In the genomic region with DNA sequence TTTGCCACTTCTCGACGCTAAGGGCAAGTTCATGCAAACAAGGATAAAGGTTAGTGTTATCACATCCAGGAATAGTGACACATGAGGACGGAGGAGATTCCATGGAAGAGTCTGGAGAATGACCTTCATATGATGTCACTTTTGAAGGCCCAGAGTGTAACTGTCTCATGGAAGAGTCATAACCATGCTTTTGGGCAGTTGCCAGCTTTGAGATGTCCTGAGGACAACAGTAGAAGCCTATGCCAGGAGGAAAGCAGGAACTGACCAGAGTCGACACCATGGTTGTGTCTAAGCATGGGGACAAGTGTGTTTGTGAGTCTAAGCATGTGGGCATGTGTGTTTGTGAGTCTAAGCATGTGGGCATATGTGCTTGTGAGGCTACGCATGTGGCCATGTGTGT, we compare ENCODE assay signal across 27 mouse cellular contexts. TPM values are rescaled to one million over a fixed set of nuclear protein-coding genes. Genes with fewer than 3 reads are reported as not detected.
DNase-seq lines count a peak whose midpoint lies in the region; ATAC-seq lines count a peak whose summit lies in the region.
"Had no signal": no experiment of that assay in that cellular context is flagged by ENCODE, and none has a peak within 500 bp of the region (broad histone marks: within the 10 kb centered on the region; RNA-seq: fewer than 3 reads in every experiment).

No protein-coding gene starts in this region.

- no peak overlapping the region for H3K9ac ChIP-seq in heart, embryonic 11.5 days (ENCODE audit: low read depth, low read length)
- H3K9ac ChIP-seq: embryonic facial prominence, embryonic 13.5 days; forebrain, postnatal 0 days; heart, embryonic 13.5 days; hindbrain, embryonic 12.5 days; liver, embryonic 14.5 days; lung, embryonic 15.5 days; stomach, embryonic 15.5 days had no signal

- no peak overlapping the region for H3K27ac ChIP-seq in heart, embryonic 11.5 days (ENCODE audit: low read depth, low read length)
- H3K27ac ChIP-seq: embryonic facial prominence, embryonic 13.5 days; forebrain, embryonic 10.5 days; heart, embryonic 13.5 days; hindbrain, embryonic 12.5 days; liver, embryonic 14.5 days; lung, embryonic 15.5 days; stomach, embryonic 15.5 days had no signal

- no peak for ATAC-seq in heart, embryonic 11.5 days (replicated peaks; ENCODE audit: insufficient number of reproducible peaks, low FRiP score, low TSS enrichment)
- ATAC-seq in frontal cortex, adult (ENCODE audit: low TSS enrichment): no peak
- ATAC-seq: forebrain, postnatal 0 days; intestine, embryonic 16.5 days had no signal

- intact Hi-C loops in heart, postnatal 10 days (cut with DNase I): no loop called here

- H3K36me3 ChIP-seq in heart, embryonic 11.5 days (ENCODE audit: control insufficient read depth, insufficient read depth, low read length): peaks cover 29% of the 10 kb centered on the region
- H3K36me3 ChIP-seq: hindbrain, embryonic 12.5 days; stomach, embryonic 15.5 days had no signal

- no peak overlapping the region for H3K4me2 ChIP-seq in heart, embryonic 11.5 days
- H3K4me2 ChIP-seq: embryonic facial prominence, embryonic 13.5 days; heart, embryonic 13.5 days; hindbrain, embryonic 12.5 days; lung, embryonic 15.5 days; stomach, embryonic 15.5 days had no signal

- peaks cover 14% of the 10 kb centered on the region for H3K4me1 ChIP-seq in heart, embryonic 11.5 days (ENCODE audit: control insufficient read depth, insufficient read depth, low read length)
- H3K4me1 ChIP-seq: hindbrain, embryonic 12.5 days; lung, embryonic 15.5 days; stomach, embryonic 15.5 days had no signal

- peak; percentile 22 for DNase-seq in heart, postnatal 10 days
- peak; percentile 7 for DNase-seq in 3T3-L1 (ENCODE audit: low read depth, low spot score)
- DNase-seq in adrenal gland, adult (ENCODE audit: inconsistent age in 2 of 2, low spot score in 1 of 2): peak; percentile 76 to 88
- peak; percentile 55 for DNase-seq in adrenal gland, postnatal 25 days
- DNase-seq in embryo, embryonic 11 days: no peak
- DNase-seq: B cell, adult 2 months; cerebellum, adult 8-10 months; cerebellum, postnatal 36 days; forebrain, postnatal 0 days; gastrocnemius, postnatal 10 days; kidney, adult 9 months; kidney, postnatal 10 days; liver; lung, postnatal 36 days; midbrain, embryonic 14.5 days; right cerebral cortex, postnatal 25 days had no signal

- H3K9me3 ChIP-seq in heart, embryonic 11.5 days (replicated peaks; ENCODE audit: control insufficient read depth, low read length): no peaks in the 10 kb centered on the region
- H3K9me3 ChIP-seq: embryonic facial prominence, embryonic 13.5 days; forebrain, embryonic 10.5 days; heart, embryonic 13.5 days; hindbrain, embryonic 12.5 days; lung, embryonic 15.5 days; stomach, embryonic 15.5 days had no signal

- H3K27me3 ChIP-seq in heart, embryonic 11.5 days (ENCODE audit: control insufficient read depth, insufficient read depth, low read length): no peaks in the 10 kb centered on the region
- H3K27me3 ChIP-seq: embryonic facial prominence, embryonic 13.5 days; heart, embryonic 13.5 days; hindbrain, embryonic 12.5 days; lung, embryonic 15.5 days; stomach, embryonic 15.5 days had no signal

- WGBS in heart, embryonic 11.5 days (ENCODE audit: insufficient replicate concordance): 81% methylated on average over 5 of the region's 5 CpGs

- no peak overlapping the region for H3K4me3 ChIP-seq in heart, embryonic 11.5 days (ENCODE audit: low read depth, low read length)
- H3K4me3 ChIP-seq: embryonic facial prominence, embryonic 13.5 days; forebrain, embryonic 10.5 days; heart, embryonic 13.5 days; hindbrain, embryonic 12.5 days; lung, embryonic 15.5 days; stomach, embryonic 15.5 days had no signal

RNA-seq across cellular contexts. Expression of gene Ednra, which starts 56.3 kb away (rescaled TPM):
- total RNA-seq in heart, postnatal 10 days (2021): 10 to 100 TPM; 57.7 to 70.6 TPM
- polyA plus RNA-seq in heart, embryonic 11.5 days (2014; fragmentation: Nextera tagmentation; extraction: Ambion mirVana): 47.6 and 48.5 TPM in 2 replicates
- 21.0 and 24.3 TPM in 2 replicates for total RNA-seq in adrenal gland, postnatal 25 days (2021)
- total RNA-seq: neutrophil, adult 5-6 weeks had no signal

RNA-seq across cellular contexts. Expression of gene Tmem184c, which starts 57.4 kb away (rescaled TPM):
- 10 to 100 TPM; 16.1 to 20.3 TPM for total RNA-seq in heart, postnatal 10 days (2021)
- polyA plus RNA-seq in heart, embryonic 11.5 days (2014; fragmentation: Nextera tagmentation; extraction: Ambion mirVana): 26.0 and 27.4 TPM in 2 replicates
- total RNA-seq in adrenal gland, postnatal 25 days (2021): 36.4 and 42.2 TPM in 2 replicates
